Mouse (Mus musculus) small intestine, adult 2 months (tissue): ENCODE measurements around the gene Gm28372. TPM values are rescaled to one million over a fixed set of nuclear protein-coding genes. Genes with fewer than 3 reads are reported as not detected.

Experiments
- H3K27ac ChIP-seq: fragments of 200-500 bp; 2 replicates; pipeline ENCODE4 v1.5.1; 2012; ENCODE audit warnings: low read depth, low read length, control low read depth, inconsistent platforms; ENCODE audit not compliant: insufficient read depth
- H3K27me3 ChIP-seq: fragments of 200-500 bp; 2 replicates; pipeline ENCODE4 v1.6.1; 2012; ENCODE audit warnings: mild to moderate bottlenecking, moderate library complexity, low read length, inconsistent platforms; ENCODE audit not compliant: control insufficient read depth, insufficient read depth
- H3K36me3 ChIP-seq: fragments of 200-500 bp; 2 replicates; pipeline ENCODE4 v1.6.1; 2012; ENCODE audit warnings: mild to moderate bottlenecking, low read length, control low read depth, inconsistent platforms; ENCODE audit not compliant: control insufficient read depth, insufficient read depth
- H3K4me1 ChIP-seq: fragments of 200-500 bp; 2 replicates; pipeline ENCODE4 v1.6.1; 2012; ENCODE audit warnings: low read length, inconsistent platforms, mixed read lengths; ENCODE audit not compliant: control insufficient read depth, insufficient read depth, insufficient read length
- H3K4me3 ChIP-seq: fragments of 200-500 bp; 2 replicates; pipeline ENCODE4 v1.5.1; 2012; ENCODE audit warnings: low read depth, mild to moderate bottlenecking, control low read depth, inconsistent platforms, low read length, moderate library complexity
- CTCF ChIP-seq: fragments of 200-500 bp; IDR thresholded peaks from 2 replicates; pipeline ENCODE4 v1.5.1; 2012; ENCODE audit warnings: low read depth, mild to moderate bottlenecking, control low read depth, inconsistent platforms, low read length, moderate library complexity, mixed read lengths; ENCODE audit not compliant: insufficient replicate concordance, insufficient read length; ENCODE audit errors: extremely low read depth
- POLR2A ChIP-seq: fragments of 200-500 bp; IDR thresholded peaks from 2 replicates; pipeline ENCODE4 v1.6.1; 2012; ENCODE audit warnings: low read depth, mild to moderate bottlenecking, control low read depth, inconsistent platforms, low read length, moderate library complexity
- WGBS: fragments of 180-500 bp; shearing (Covaris S2); methylation state at CpG from one replicate; pipeline ENCODE4 v1.1.7; 2018; 5-methylcytosine and 5-hydroxymethylcytosine counted together
- polyA plus RNA-seq: library from polyadenylated mRNA; depleted of rRNA; stranded (reverse); fragments of >200 nt; gene quantifications from 2 replicates; pipeline ENCODE4 v1.2.3, GENCODE M21; 2012; rRNA removed

Gm28372 gene
- polyA plus RNA-seq, 1 experiment, result not detected

GRCm38 (mm10) chr2:130451727-130452090, 46.7 kb downstream of the Gm28372 start:
- TF ChIP-seq POLR2A (no peak), CTCF (no peak)

GRCm38 (mm10) chr2:130452266-130452665, 47.2 kb downstream of the Gm28372 start:
- H3K27ac ChIP-seq, result no peak overlapping the region
- no peaks in the 10 kb centered on the region for H3K36me3 ChIP-seq
- TF ChIP-seq POLR2A (no peak), CTCF (no peak)
- H3K4me3 ChIP-seq, result no peak overlapping the region
- H3K4me1 ChIP-seq, result peaks cover 12% of the 10 kb centered on the region; the same call in 1 of the 2 replicates
- H3K27me3 ChIP-seq, result no peaks in the 10 kb centered on the region
- 51% methylated on average over 2 of the region's 2 CpGs for WGBS

More at GRCm38 (mm10) chr2:130451727-130452090, 46.7 kb downstream of the Gm28372 start:
- no peaks in the 10 kb centered on the region for H3K27me3 ChIP-seq
- H3K4me3 ChIP-seq, result no peak overlapping the region
- H3K27ac ChIP-seq, result no peak overlapping the region
- peaks cover 12% of the 10 kb centered on the region; the same call in 1 of the 2 replicates for H3K4me1 ChIP-seq
- H3K36me3 ChIP-seq, result no peaks in the 10 kb centered on the region
- 17% methylated on average over 3 of the region's 3 CpGs for WGBS

GRCm38 (mm10) chr2:130453421-130453820, 48.4 kb downstream of the Gm28372 start:
- Histone ChIP-seq H3K4me3 (no peak overlapping the region), H3K36me3 (no peaks in the 10 kb centered on the region), H3K27ac (no peak overlapping the region), H3K4me1 (peaks cover 12% of the 10 kb centered on the region; the same call in 1 of the 2 replicates), H3K27me3 (no peaks in the 10 kb centered on the region)
- TF ChIP-seq CTCF, result no peak
- TF ChIP-seq POLR2A, result no peak
- 82% methylated on average over 6 of the region's 6 CpGs for WGBS

- no peak overlapping the region for H3K27ac ChIP-seq
- H3K4me3 ChIP-seq, result no peak overlapping the region
- no peaks in the 10 kb centered on the region for H3K36me3 ChIP-seq
- H3K4me1 ChIP-seq, result peaks cover 8% of the 10 kb centered on the region; the same call in 1 of the 2 replicates
- no peak for TF ChIP-seq CTCF
- WGBS, result 42% methylated on average over 6 of the region's 6 CpGs
- no peaks in the 10 kb centered on the region for H3K27me3 ChIP-seq
These were observed 49.8 kb downstream of the Gm28372 start for GRCm38 (mm10) chr2:130454748-130455370.

Other genes starting within 250 kb of the Gm28372 start
- 126 and 223 TPM in 2 replicates for gene Snrpb, start 225.8 kb upstream of the Gm28372 start, polyA plus RNA-seq
- gene Tmc2, start 210.0 kb upstream of the Gm28372 start, polyA plus RNA-seq, result not detected in 2 replicates
- 15.5 and 15.8 TPM in 2 replicates for gene Nop56, start 130.8 kb upstream of the Gm28372 start, polyA plus RNA-seq
- 170 and 242 TPM in 2 replicates for gene Idh3b, start 120.7 kb upstream of the Gm28372 start, polyA plus RNA-seq
- gene Ebf4, start 110.1 kb upstream of the Gm28372 start, polyA plus RNA-seq, result 1.2 and 1.3 TPM in 2 replicates
- 2.2 and 2.9 TPM in 2 replicates for gene Cpxm1, start 7.7 kb upstream of the Gm28372 start, polyA plus RNA-seq
- gene 1700020A23Rik, start within 50 bp of the Gm28372 start, polyA plus RNA-seq, result not detected in 2 replicates
- gene Tmem239, start 1.2 kb downstream of the Gm28372 start, polyA plus RNA-seq, result not detected in 2 replicates
- 22.5 and 38.8 TPM in 2 replicates for gene Vps16, start 19.1 kb downstream of the Gm28372 start, polyA plus RNA-seq
- gene Pced1a, start 19.5 kb downstream of the Gm28372 start, polyA plus RNA-seq, result 8.5 and 11.6 TPM in 2 replicates
- gene Ptpra, start 45.0 kb downstream of the Gm28372 start, polyA plus RNA-seq, result 15.0 and 21.8 TPM in 2 replicates
- 38.0 and 82.5 TPM in 2 replicates for gene Mrps26, start 158.5 kb downstream of the Gm28372 start, polyA plus RNA-seq
- gene Oxt, start 170.9 kb downstream of the Gm28372 start, polyA plus RNA-seq, result not detected in 2 replicates
- not detected in 2 replicates for gene Avp, start 177.3 kb downstream of the Gm28372 start, polyA plus RNA-seq
- 0.70 and 0.74 TPM in 2 replicates for gene Fastkd5, start 224.8 kb downstream of the Gm28372 start, polyA plus RNA-seq
- 2.0 and 3.4 TPM in 2 replicates for gene Ubox5, start 224.8 kb downstream of the Gm28372 start, polyA plus RNA-seq
- gene Lzts3, start 237.6 kb downstream of the Gm28372 start, polyA plus RNA-seq, result 27.0 and 50.3 TPM in 2 replicates